25 mouse cellular contexts compared by ENCODE assay signal in genomic region chr1:98668595-98668994, GRCm38 (mm10).
A peak's percentile ranks its signal among the peaks of the same experiment; 100 is the strongest.
DNase-seq lines count a peak whose midpoint lies in the region; ATAC-seq and TF ChIP-seq lines count a peak whose summit lies in the region.
"Had no signal": no experiment of that assay in that cellular context is flagged by ENCODE, and none has a peak within 500 bp of the region (broad histone marks: within the 10 kb centered on the region; RNA-seq: fewer than 3 reads in every experiment).

No protein-coding gene starts in this region.

- ATAC-seq in forebrain, embryonic 14.5 days: peak; percentile 34; the same call in 1 of the 2 replicates
- ATAC-seq in forebrain, embryonic 16.5 days: no peak
- no peak for ATAC-seq in kidney, embryonic 16.5 days (ENCODE audit: low FRiP score, low TSS enrichment)
- ATAC-seq: midbrain, embryonic 16.5 days had no signal

- H3K4me3 ChIP-seq in forebrain, embryonic 14.5 days (ENCODE audit: low read depth, low read length): no peak overlapping the region
- no peak overlapping the region for H3K4me3 ChIP-seq in forebrain, embryonic 16.5 days (replicated peaks; ENCODE audit: low read length)
- H3K4me3 ChIP-seq in kidney, embryonic 16.5 days (ENCODE audit: low read length): no peak overlapping the region
- H3K4me3 ChIP-seq: embryonic facial prominence, embryonic 12.5 days; forebrain, embryonic 12.5 days; heart, embryonic 12.5 days; kidney, embryonic 15.5 days; limb, embryonic 15.5 days had no signal

- H3K36me3 ChIP-seq in forebrain, embryonic 14.5 days (ENCODE audit: control insufficient read depth, insufficient read depth, low read length): no peaks in the 10 kb centered on the region
- H3K36me3 ChIP-seq in forebrain, embryonic 16.5 days (ENCODE audit: control insufficient read depth, insufficient read depth): no peaks in the 10 kb centered on the region
- no peaks in the 10 kb centered on the region for H3K36me3 ChIP-seq in kidney, embryonic 16.5 days (ENCODE audit: insufficient read depth, low read length)
- H3K36me3 ChIP-seq: embryonic facial prominence, embryonic 12.5 days; forebrain, embryonic 12.5 days; G1E; heart, embryonic 12.5 days; kidney, embryonic 15.5 days; limb, embryonic 15.5 days had no signal

- no peaks in the 10 kb centered on the region for H3K9me3 ChIP-seq in forebrain, embryonic 14.5 days (replicated peaks; ENCODE audit: control insufficient read depth, low read length)
- no peaks in the 10 kb centered on the region for H3K9me3 ChIP-seq in forebrain, embryonic 16.5 days (ENCODE audit: control insufficient read depth, low read length)
- H3K9me3 ChIP-seq in kidney, embryonic 16.5 days (ENCODE audit: low read length): no peaks in the 10 kb centered on the region
- H3K9me3 ChIP-seq: embryonic facial prominence, embryonic 12.5 days; forebrain, embryonic 12.5 days; heart, embryonic 12.5 days; kidney, embryonic 15.5 days; limb, embryonic 15.5 days had no signal

- 54% methylated on average over 2 of the region's 2 CpGs for WGBS in forebrain, embryonic 14.5 days
- WGBS in forebrain, embryonic 16.5 days: 58% methylated on average over 2 of the region's 2 CpGs
- 65% methylated on average over 2 of the region's 2 CpGs for whole genome bisulfite sequencing in kidney, embryonic 16.5 days

- no peak for TF ChIP-seq CTCF in brain, embryonic 14.5 days (IDR thresholded peaks at IDR 0.05; ENCODE audit: borderline replicate concordance, extremely low read depth, insufficient read depth, insufficient read length)

- no peaks in the 10 kb centered on the region for H3K4me1 ChIP-seq in forebrain, embryonic 14.5 days (ENCODE audit: control insufficient read depth, insufficient read depth, low read length)
- no peaks in the 10 kb centered on the region for H3K4me1 ChIP-seq in forebrain, embryonic 16.5 days (replicated peaks; ENCODE audit: control insufficient read depth, insufficient read depth, low read length)
- no peaks in the 10 kb centered on the region for H3K4me1 ChIP-seq in kidney, embryonic 16.5 days (ENCODE audit: insufficient read depth, low read length)
- H3K4me1 ChIP-seq: embryonic facial prominence, embryonic 12.5 days; forebrain, embryonic 12.5 days; heart, embryonic 12.5 days; kidney, embryonic 15.5 days; limb, embryonic 15.5 days had no signal

- no peak overlapping the region for H3K9ac ChIP-seq in forebrain, embryonic 14.5 days (ENCODE audit: low read length)
- no peak overlapping the region for H3K9ac ChIP-seq in forebrain, embryonic 16.5 days (replicated peaks; ENCODE audit: low read depth, low read length)
- no peak overlapping the region for H3K9ac ChIP-seq in kidney, embryonic 16.5 days (replicated peaks; ENCODE audit: low read length)
- H3K9ac ChIP-seq: embryonic facial prominence, embryonic 12.5 days; forebrain, embryonic 12.5 days; heart, embryonic 12.5 days; kidney, embryonic 15.5 days; limb, embryonic 15.5 days; liver, embryonic 14.5 days; lung, embryonic 14.5 days had no signal

- no peak overlapping the region for H3K4me2 ChIP-seq in forebrain, embryonic 14.5 days (ENCODE audit: low read length)
- no peak overlapping the region for H3K4me2 ChIP-seq in forebrain, embryonic 16.5 days (ENCODE audit: low read length)
- no peak overlapping the region for H3K4me2 ChIP-seq in kidney, embryonic 16.5 days (replicated peaks; ENCODE audit: low read depth, low read length)
- H3K4me2 ChIP-seq: embryonic facial prominence, embryonic 12.5 days; forebrain, embryonic 12.5 days; heart, embryonic 12.5 days; kidney, embryonic 15.5 days; limb, embryonic 15.5 days; lung, embryonic 14.5 days had no signal

- DNase-seq in forebrain, embryonic 14.5 days (ENCODE audit: low spot score): no peak
- DNase-seq in ES-CJ7 (ENCODE audit: low read depth, low spot score): peak; percentile 3
- DNase-seq in brain, embryonic 14.5 days (ENCODE audit: low read depth): peak; percentile 8
- peak; percentile 9 for DNase-seq in mesoderm, embryonic 11.5 days (ENCODE audit: low read depth, low spot score)
- DNase-seq in Muller cell, postnatal 12 days (ENCODE audit: inconsistent ontology term): no peak
- DNase-seq: adrenal gland, postnatal 14 days; cerebellum, adult 8-10 months; gastrocnemius, postnatal 10 days; heart, postnatal 10 days; kidney, adult 11 months; kidney, postnatal 4 days; left cerebral cortex, postnatal 4 days; lung, embryonic 14.5 days; retina, postnatal 1 day; thymus, postnatal 14 days had no signal

- no peaks in the 10 kb centered on the region for H3K27me3 ChIP-seq in forebrain, embryonic 14.5 days (replicated peaks; ENCODE audit: control insufficient read depth, insufficient read depth, low read length)
- no peaks in the 10 kb centered on the region for H3K27me3 ChIP-seq in forebrain, embryonic 16.5 days (replicated peaks; ENCODE audit: control insufficient read depth, insufficient read depth, low read length)
- H3K27me3 ChIP-seq in kidney, embryonic 16.5 days (ENCODE audit: insufficient read depth, low read length): no peaks in the 10 kb centered on the region
- H3K27me3 ChIP-seq: embryonic facial prominence, embryonic 12.5 days; forebrain, embryonic 12.5 days; heart, embryonic 12.5 days; kidney, embryonic 15.5 days; limb, embryonic 15.5 days had no signal

- no peak for TF ChIP-seq POLR2A in brain, embryonic 14.5 days (IDR thresholded peaks at IDR 0.05; ENCODE audit: borderline replicate concordance, extremely low read depth, insufficient read depth, insufficient read length, poor library complexity, severe bottlenecking)

- no peak overlapping the region for H3K27ac ChIP-seq in forebrain, embryonic 14.5 days (ENCODE audit: low read depth, low read length)
- no peak overlapping the region for H3K27ac ChIP-seq in forebrain, embryonic 16.5 days (ENCODE audit: low read length)
- H3K27ac ChIP-seq in kidney, embryonic 16.5 days (ENCODE audit: low read length): no peak overlapping the region
- H3K27ac ChIP-seq: embryonic facial prominence, embryonic 12.5 days; forebrain, embryonic 12.5 days; kidney, embryonic 15.5 days; limb, embryonic 15.5 days; liver, embryonic 14.5 days had no signal

Comparison
In these comparisons a context has a peak if more than half of its experiments do, and no peak if none do; other contexts are left out.
1. DNase-seq: peak in ES-CJ7 (single experiment), brain, embryonic 14.5 days (single experiment) and mesoderm, embryonic 11.5 days (single experiment); none in forebrain, embryonic 14.5 days (single experiment) and Muller cell, postnatal 12 days (single experiment).